15 mouse cellular contexts compared by ENCODE assay signal in genomic region chr10:74053059-74053458, GRCm38 (mm10).
DNase-seq lines count a peak whose midpoint lies in the region; ATAC-seq and TF ChIP-seq lines count a peak whose summit lies in the region.
"Had no signal": no experiment of that assay in that cellular context is flagged by ENCODE, and none has a peak within 500 bp of the region (broad histone marks: within the 10 kb centered on the region; RNA-seq: fewer than 3 reads in every experiment).

No protein-coding gene starts in this region.

- 72% methylated on average over 9 of the region's 9 CpGs for WGBS in limb, embryonic 11.5 days
- WGBS in limb, embryonic 10.5 days = 62% methylated on average over 9 of the region's 9 CpGs
- 57% methylated on average over 9 of the region's 9 CpGs for WGBS in embryonic facial prominence, embryonic 10.5 days
- WGBS in intestine, embryonic 16.5 days = 47% methylated on average over 9 of the region's 9 CpGs
- 54% methylated on average over 9 of the region's 9 CpGs for WGBS in hindbrain, embryonic 14.5 days

- H3K4me1 ChIP-seq in limb, embryonic 11.5 days (ENCODE audit: control insufficient read depth, insufficient read depth, low read length) = no peaks in the 10 kb centered on the region
- H3K4me1 ChIP-seq in limb, embryonic 10.5 days = no peaks in the 10 kb centered on the region
- no peaks in the 10 kb centered on the region for H3K4me1 ChIP-seq in embryonic facial prominence, embryonic 10.5 days
- H3K4me1 ChIP-seq in intestine, embryonic 16.5 days (ENCODE audit: control insufficient read depth, insufficient read depth, low read length) = no peaks in the 10 kb centered on the region
- H3K4me1 ChIP-seq in hindbrain, embryonic 14.5 days (replicated peaks; ENCODE audit: control insufficient read depth, insufficient read depth, low read length) = no peaks in the 10 kb centered on the region
- H3K4me1 ChIP-seq: liver, embryonic 15.5 days; midbrain, embryonic 15.5 days had no signal

- H3K9me3 ChIP-seq in limb, embryonic 11.5 days (ENCODE audit: control insufficient read depth, low read length) = no peaks in the 10 kb centered on the region
- H3K9me3 ChIP-seq in limb, embryonic 10.5 days (replicated peaks) = no peaks in the 10 kb centered on the region
- H3K9me3 ChIP-seq in embryonic facial prominence, embryonic 10.5 days = no peaks in the 10 kb centered on the region
- no peaks in the 10 kb centered on the region for H3K9me3 ChIP-seq in intestine, embryonic 16.5 days (ENCODE audit: control insufficient read depth, low read length)
- H3K9me3 ChIP-seq in hindbrain, embryonic 14.5 days (ENCODE audit: control insufficient read depth, low read length) = no peaks in the 10 kb centered on the region
- H3K9me3 ChIP-seq: G1E; liver, embryonic 15.5 days; midbrain, embryonic 15.5 days had no signal

- no peak for TF ChIP-seq CTCF in layer of hippocampus, adult 2 months (conservative IDR thresholded peaks at IDR 0.05)

- H3K9ac ChIP-seq in limb, embryonic 11.5 days (ENCODE audit: low read length) = no peak overlapping the region
- no peak overlapping the region for H3K9ac ChIP-seq in intestine, embryonic 16.5 days (ENCODE audit: low read depth, low read length)
- no peak overlapping the region for H3K9ac ChIP-seq in hindbrain, embryonic 14.5 days
- H3K9ac ChIP-seq: liver, embryonic 15.5 days; midbrain, embryonic 15.5 days had no signal

- H3K27me3 ChIP-seq in limb, embryonic 11.5 days (ENCODE audit: control insufficient read depth, insufficient read depth, low read length) = no peaks in the 10 kb centered on the region
- H3K27me3 ChIP-seq in limb, embryonic 10.5 days (ENCODE audit: low read depth, poor library complexity, severe bottlenecking) = no peaks in the 10 kb centered on the region
- H3K27me3 ChIP-seq in embryonic facial prominence, embryonic 10.5 days (replicated peaks; ENCODE audit: low read depth, poor library complexity, severe bottlenecking) = no peaks in the 10 kb centered on the region
- H3K27me3 ChIP-seq in intestine, embryonic 16.5 days (replicated peaks; ENCODE audit: control insufficient read depth, insufficient read depth, low read length) = no peaks in the 10 kb centered on the region
- no peaks in the 10 kb centered on the region for H3K27me3 ChIP-seq in hindbrain, embryonic 14.5 days (ENCODE audit: control insufficient read depth, insufficient read depth, low read length)
- H3K27me3 ChIP-seq: liver, embryonic 15.5 days; midbrain, embryonic 15.5 days had no signal

- H3K36me3 ChIP-seq in limb, embryonic 11.5 days (ENCODE audit: control insufficient read depth, insufficient read depth, low read length) = no peaks in the 10 kb centered on the region
- no peaks in the 10 kb centered on the region for H3K36me3 ChIP-seq in limb, embryonic 10.5 days
- H3K36me3 ChIP-seq in embryonic facial prominence, embryonic 10.5 days (replicated peaks) = no peaks in the 10 kb centered on the region
- H3K36me3 ChIP-seq in intestine, embryonic 16.5 days (ENCODE audit: control insufficient read depth, insufficient read depth, low read length) = no peaks in the 10 kb centered on the region
- H3K36me3 ChIP-seq in hindbrain, embryonic 14.5 days (replicated peaks; ENCODE audit: control insufficient read depth, insufficient read depth) = no peaks in the 10 kb centered on the region
- H3K36me3 ChIP-seq: G1E; liver, embryonic 15.5 days; midbrain, embryonic 15.5 days had no signal

- H3K4me3 ChIP-seq in limb, embryonic 11.5 days (ENCODE audit: low read depth, low read length) = no peak overlapping the region
- H3K4me3 ChIP-seq in limb, embryonic 10.5 days = no peak overlapping the region
- no peak overlapping the region for H3K4me3 ChIP-seq in embryonic facial prominence, embryonic 10.5 days
- peak overlapping the region; percentile 38 for H3K4me3 ChIP-seq in layer of hippocampus, adult 2 months
- H3K4me3 ChIP-seq in intestine, embryonic 16.5 days (ENCODE audit: low read length) = no peak overlapping the region
- H3K4me3 ChIP-seq in hindbrain, embryonic 14.5 days (replicated peaks; ENCODE audit: low read length) = no peak overlapping the region
- H3K4me3 ChIP-seq: liver, embryonic 15.5 days; midbrain, embryonic 15.5 days had no signal

- no peak overlapping the region for H3K27ac ChIP-seq in limb, embryonic 11.5 days (replicated peaks; ENCODE audit: low read depth, low read length)
- H3K27ac ChIP-seq in limb, embryonic 10.5 days = no peak overlapping the region
- no peak overlapping the region for H3K27ac ChIP-seq in embryonic facial prominence, embryonic 10.5 days (replicated peaks)
- H3K27ac ChIP-seq in layer of hippocampus, adult 2 months = no peak overlapping the region
- H3K27ac ChIP-seq in intestine, embryonic 16.5 days (ENCODE audit: low read length) = no peak overlapping the region
- no peak overlapping the region for H3K27ac ChIP-seq in hindbrain, embryonic 14.5 days
- H3K27ac ChIP-seq: liver, embryonic 15.5 days; midbrain, embryonic 15.5 days had no signal

- H3K4me2 ChIP-seq in limb, embryonic 11.5 days (ENCODE audit: low read depth, severe bottlenecking) = no peak overlapping the region
- no peak overlapping the region for H3K4me2 ChIP-seq in intestine, embryonic 16.5 days (ENCODE audit: low read depth, low read length)
- no peak overlapping the region for H3K4me2 ChIP-seq in hindbrain, embryonic 14.5 days (replicated peaks)
- H3K4me2 ChIP-seq: liver, embryonic 15.5 days; midbrain, embryonic 15.5 days had no signal

- DNase-seq in limb, embryonic 11.5 days (ENCODE audit: low spot score) = peak; percentile 22
- no peak for DNase-seq in limb, embryonic 10.5 days (ENCODE audit: low spot score)
- peak; percentile 8 for DNase-seq in embryonic facial prominence, embryonic 10.5 days (ENCODE audit: low spot score)
- DNase-seq in layer of hippocampus, adult 2 months (ENCODE audit: low spot score in 2 of 2) = peak; percentile 8 to 9
- peak; percentile 43 for DNase-seq in right cerebral cortex, adult 18-20 months
- DNase-seq in hindbrain, embryonic 14.5 days (ENCODE audit: low spot score) = no peak
- no peak for DNase-seq in adrenal gland, adult 18-20 months (ENCODE audit: low spot score in 2 of 2)
- DNase-seq: adrenal gland, adult 8-10 months; gastrocnemius, postnatal 25 days; heart, postnatal 10 days; kidney, postnatal 14 days had no signal

- no peak for ATAC-seq in limb, embryonic 11.5 days (ENCODE audit: insufficient number of reproducible peaks, low FRiP score, low TSS enrichment, low read depth)
- ATAC-seq in intestine, embryonic 16.5 days = no peak
- ATAC-seq in hindbrain, embryonic 14.5 days (ENCODE audit: low FRiP score) = no peak
- ATAC-seq: midbrain, embryonic 15.5 days had no signal

Comparison
In these comparisons a context has a peak if more than half of its experiments do, and no peak if none do; other contexts are left out.
1. DNase-seq: peak in limb, embryonic 11.5 days (single experiment), embryonic facial prominence, embryonic 10.5 days (single experiment), layer of hippocampus, adult 2 months (2 of 2) and right cerebral cortex, adult 18-20 months (single experiment); none in limb, embryonic 10.5 days (single experiment), hindbrain, embryonic 14.5 days (single experiment) and adrenal gland, adult 18-20 months (0 of 2).